Mouse (Mus musculus) cerebellum, adult (tissue): Measurements from ENCODE around the gene Izumo3.
"Not testable (repeated sequence)": the region's sequence is repeated elsewhere in the genome, so short reads cannot be mapped to it uniquely, and the experiment has no call there.

Source experiments
- ATAC-seq: cut with Nextera tagmentation; 2 replicates; pipeline ENCODE4 v1.9.2; 2017; ENCODE audit warnings: mild to moderate bottlenecking, moderate library complexity, mixed read lengths; ENCODE audit not compliant: insufficient number of reproducible peaks, low FRiP score, low TSS enrichment

Izumo3 gene

GRCm38 (mm10) chr4:92147134-92147533 is at the start of gene Izumo3:
Izumo3 (minus strand) TSS chr4:92147234.
- ATAC-seq: no peak

GRCm38 (mm10) chr4:92191649-92192048 is 44.6 kb upstream of the Izumo3 start, which contains the start of gene Gm12666:
Gm12666 (minus strand) TSS chr4:92191749.
- not testable (repeated sequence) for ATAC-seq

DNA sequence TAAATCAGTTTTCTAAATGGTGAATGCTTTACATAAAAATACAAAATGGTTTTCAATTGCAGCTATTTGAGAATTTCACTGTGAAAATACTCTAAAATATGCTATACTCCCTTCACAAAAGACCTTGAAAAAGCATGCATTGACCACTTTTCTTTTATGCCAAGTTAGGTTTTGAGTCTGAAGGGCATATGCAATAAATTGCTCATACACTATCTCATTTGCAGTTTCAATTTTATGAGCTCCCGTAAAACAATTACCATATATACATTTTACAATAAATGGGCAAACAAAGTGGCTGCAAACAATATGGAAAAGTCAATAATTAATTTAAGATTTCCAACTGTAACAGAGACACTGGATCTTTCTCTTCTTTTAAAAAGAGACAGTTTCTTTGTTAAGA is 5.6 kb upstream of the Izumo3 start:
- ATAC-seq: no peak

DNA sequence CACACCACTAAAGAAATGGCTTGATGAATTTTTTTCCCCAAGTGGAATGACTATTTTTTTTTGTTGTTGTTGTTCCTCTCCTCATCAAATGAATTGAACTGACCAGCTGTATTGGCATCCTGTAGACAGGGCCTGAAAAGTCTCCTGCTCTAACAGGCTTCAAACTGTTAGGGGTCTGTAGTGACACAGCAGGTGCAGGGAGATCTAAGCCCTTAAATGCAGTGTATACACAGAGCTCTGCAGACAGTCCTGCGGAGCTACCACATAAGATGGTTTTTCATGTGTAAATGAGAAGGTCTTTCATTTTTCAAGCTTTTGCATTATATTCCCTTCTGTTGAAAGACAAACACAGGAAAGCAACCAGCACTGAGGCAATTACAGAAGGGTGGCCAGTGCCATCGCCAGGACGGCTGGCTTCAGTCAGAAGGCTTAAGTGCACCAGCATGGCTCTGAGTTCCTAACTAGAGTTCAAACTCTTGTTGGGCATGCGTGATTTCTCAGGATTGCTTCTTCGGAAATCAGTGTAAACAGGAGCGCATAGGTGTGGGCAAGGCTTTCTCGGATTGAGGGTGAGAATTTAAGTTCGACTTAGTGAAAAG is 35.5 kb downstream of the Izumo3 start:
- ATAC-seq: no peak

DNA sequence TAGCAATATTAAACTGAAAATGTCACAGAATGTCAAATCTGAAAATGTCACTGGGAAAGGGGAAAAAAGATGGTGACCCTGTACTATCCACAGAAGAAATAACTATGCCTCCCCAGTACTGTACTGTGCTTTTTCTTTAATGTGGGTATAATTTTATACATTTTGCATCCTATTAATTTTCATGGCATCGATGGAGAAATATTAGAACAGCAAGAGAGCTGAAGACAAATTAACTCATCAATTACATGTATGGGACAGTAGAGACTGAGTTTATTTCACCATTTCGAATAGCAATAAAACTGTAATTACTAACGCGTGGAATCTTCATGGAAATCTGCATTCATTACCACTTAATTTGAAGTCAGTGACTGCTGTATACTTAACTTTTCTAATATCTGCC is 49.6 kb downstream of the Izumo3 start:
- ATAC-seq: no peak

DNA sequence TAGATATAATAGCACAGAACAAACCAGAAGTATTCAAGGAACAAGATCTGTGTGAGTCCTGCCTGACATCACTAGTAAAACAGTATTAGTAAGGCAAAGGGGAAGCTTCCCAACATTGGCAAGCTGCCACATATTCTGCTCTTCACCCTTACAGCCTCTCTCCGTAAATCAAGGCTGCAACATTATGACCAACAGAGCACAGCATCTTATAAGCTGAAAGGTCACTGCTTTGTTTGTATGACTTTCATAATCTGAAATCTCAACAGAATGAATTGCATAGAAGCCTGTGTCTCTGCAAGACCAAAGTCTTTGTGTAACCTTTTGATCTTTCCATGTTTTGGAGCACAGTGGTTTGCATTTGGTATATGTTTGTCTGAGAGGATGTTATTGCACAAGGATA is 51.1 kb downstream of the Izumo3 start:
- no peak for ATAC-seq
